Mouse (Mus musculus) cerebellum, adult 9-10 months (tissue): ENCODE data around the gene Trim41.
"Not testable (repeated sequence)": the region's sequence is repeated elsewhere in the genome, so short reads cannot be mapped to it uniquely, and the experiment has no call there.

Source experiments
- DNase-seq: peaks from one replicate; pipeline ENCODE4 v3.0.0; 2022

Trim41 gene

DNA sequence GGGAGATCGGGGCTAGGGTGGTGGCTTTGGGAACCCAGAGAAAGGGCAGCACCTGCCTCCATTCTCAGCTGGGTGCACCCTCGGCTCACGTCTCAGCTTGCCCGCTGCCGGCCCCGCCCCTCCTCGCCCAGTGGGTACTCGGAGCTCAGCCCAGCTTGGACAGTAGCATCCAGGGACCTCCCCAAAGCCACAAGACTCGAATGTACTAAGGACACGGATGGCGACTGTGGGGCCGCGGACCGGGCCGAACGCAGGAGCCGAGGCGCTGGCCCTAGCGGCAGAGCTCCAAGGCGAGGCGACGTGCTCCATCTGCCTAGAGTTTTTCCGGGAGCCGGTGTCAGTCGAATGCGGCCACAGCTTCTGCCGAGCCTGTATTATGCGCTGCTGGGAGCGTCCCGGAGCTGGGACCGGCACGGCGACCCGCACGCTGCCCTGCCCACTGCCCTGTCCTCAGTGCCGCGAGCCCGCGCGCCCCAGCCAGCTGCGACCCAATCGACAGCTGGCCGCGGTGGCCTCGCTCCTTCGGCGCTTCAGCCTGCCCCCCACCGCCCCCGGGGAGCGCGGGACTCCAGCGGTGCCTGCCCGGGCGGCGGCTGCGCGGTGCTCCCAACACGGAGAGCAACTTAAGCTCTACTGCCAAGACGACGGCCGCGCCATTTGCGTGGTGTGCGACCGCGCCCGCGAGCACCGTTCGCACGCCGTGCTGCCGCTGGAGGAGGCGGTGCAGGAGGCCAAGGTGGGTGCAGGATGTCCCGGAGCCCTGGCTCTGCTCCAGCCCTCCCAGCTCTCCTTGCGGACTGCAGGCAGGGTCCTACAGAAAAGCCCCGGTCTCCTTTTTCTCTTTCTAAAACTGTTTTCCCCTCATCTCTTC, 20.4 kb upstream of the Trim41 start:
- peak; percentile 77 for DNase-seq

DNA sequence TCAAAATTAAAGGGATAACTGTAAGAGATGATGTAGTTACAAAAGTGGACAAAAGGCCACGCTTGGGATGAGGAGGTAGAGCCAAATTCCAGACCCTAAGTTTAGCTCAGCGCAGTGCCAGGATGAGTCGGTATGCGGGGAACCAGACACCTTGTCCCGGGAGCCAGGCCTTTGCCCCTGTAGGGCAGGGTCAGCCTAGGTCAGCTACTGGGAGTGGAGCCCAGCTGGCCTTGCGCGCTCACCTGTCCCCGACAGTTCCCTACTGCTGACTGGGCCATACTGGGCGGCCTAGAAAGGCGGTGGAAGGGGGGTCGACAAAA, 19.8 kb upstream of the Trim41 start:
- no peak for DNase-seq

DNA sequence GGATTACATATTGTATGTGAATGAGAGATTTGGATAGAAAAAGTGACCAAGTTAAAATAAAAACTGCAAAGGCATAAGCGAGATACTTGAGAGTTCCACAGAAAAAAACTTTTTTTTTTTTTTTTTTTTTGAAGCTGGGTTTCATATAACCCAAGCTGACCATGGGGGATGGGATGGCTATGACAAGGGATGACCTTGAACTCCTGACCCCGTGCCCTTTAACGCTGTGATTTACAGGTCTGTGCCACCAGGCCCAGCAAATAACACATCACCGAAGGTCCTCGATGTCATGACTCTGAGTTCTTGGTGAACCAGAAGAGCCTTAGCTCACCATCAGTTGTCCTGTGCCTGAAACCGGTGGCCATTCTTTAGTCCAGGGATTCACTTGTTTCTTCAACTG, 18.8 kb upstream of the Trim41 start:
- DNase-seq: no peak

DNA sequence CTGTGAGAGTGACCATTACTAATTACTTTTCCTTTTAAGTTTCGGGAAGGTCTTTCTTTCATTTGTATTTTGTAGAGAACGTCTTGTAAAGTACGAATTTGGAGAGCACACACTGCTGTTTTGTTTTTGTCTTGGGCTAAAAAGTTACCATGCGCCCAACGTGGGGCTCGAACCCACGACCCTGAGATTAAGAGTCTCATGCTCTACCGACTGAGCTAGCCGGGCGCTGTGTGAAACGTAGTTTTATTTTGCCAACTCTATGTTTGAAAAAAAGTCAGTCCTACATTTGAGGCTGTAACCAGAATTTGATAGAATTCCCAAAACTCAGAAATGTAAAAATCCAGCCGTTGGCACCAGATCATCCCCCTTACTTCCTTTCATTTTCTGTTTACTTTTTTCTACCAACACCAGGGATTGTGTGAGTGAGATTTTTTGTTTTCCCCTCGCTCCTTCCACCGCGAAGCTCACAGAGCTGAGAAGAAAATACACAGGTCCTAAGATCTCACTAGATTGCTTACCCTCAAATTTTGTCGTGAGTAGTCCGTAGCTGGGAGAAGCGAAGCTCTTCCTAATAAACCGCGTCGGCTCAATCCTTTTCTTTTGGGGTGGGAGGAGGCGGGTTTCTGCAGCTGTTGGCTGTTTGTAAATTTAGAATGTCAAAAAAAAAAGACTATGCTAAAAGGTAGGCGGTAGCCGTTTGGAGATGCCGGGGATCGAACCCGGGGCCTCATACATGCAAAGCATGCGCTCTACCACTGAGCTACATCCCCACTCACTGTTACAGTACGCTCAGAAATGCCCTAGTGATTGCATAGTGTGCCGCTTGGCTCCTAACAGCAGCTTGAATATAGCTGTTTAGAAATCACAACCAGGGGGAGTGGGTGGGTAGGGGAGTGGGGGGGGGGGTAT, 16.8 kb upstream of the Trim41 start:
- peak; percentile 93 for DNase-seq

DNA sequence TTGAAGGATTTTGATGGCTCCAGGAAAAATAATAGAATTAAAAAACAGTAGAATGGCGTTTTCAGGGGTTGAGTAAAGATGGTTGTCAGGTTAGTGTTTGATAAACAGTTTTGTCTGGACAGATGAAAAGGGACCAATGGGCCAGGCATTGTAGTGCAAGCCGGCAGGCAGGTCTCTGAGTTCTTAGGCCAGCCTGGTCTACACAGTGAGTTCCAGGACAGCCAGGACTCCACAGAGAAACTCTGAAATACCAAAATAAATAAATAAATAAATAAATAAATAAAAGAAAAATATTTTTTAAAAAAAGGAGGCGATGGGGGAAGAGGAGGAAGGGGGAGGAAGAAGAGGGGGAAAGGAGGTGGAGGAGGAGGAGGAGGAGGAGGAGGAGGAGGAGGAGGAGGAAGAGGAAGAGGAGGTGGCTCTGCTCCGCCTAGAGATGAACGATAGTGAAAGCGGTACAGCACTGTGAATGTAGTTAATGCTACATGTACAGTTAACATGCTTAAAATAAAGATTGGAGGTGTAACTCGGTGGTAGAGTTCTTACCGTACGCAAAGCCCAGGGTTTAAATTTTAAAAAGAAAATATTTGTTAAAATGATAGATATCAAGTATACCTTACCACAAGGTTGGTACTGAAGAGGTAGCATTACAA, 16.1 kb upstream of the Trim41 start:
- DNase-seq: no peak

DNA sequence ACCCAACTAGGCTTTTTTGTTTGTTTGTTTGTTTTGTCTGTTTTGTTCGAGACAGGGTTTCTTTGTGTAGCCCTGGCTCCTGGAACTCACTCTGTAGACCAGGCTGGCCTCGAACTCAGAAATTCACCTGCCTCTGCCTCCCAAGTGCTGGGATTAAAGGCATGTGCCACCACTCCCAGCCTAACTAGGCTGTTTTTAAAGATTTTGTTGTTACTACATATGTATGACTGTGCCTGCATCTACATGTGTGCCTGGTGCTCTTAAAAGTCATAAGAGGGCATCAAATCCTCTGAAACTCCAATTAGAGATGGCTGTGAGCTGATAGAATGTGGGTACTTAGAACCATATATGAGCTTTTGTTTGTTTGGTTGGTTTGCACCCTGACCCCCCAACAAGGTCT, 14.1 kb upstream of the Trim41 start:
- no peak for DNase-seq

DNA sequence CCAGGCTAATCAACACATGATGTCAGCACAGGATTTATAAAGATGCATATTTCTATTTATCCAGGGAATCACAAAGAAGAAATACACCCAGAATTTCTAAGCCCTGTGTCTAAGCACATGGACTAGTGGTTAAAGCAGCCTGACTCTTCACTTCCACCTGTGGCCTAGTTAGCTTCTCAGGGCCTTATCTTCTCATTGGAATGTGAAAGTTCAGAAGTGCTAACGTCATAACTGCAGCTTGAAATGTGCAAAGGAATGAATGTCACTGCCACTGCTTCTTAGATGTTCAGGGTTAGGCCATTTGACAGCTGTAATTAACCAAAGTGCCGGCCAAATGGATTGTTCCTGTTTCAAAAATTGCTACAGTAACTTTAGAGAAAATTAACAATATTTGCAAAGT, 13.1 kb upstream of the Trim41 start:
- DNase-seq: no peak

DNA sequence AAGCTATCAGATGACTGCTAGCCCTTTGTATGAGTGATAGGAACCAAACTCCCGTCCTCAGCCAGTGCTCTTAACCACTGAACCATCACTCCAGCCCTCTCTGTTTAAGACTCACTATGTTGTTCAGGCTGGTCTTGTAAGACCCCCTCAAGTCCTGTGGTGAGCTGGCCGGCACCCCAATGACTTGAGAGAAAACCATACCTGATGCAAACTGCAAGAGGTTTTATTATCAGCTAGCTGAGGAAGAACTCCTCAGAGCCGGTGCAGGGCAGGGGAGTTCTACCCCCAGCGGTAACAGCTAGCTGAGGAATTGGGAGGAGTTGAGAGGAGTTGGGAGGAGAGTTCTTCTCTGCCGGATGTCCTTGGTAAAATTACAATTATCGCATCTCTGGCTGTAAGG, 10.8 kb upstream of the Trim41 start:
- no peak for DNase-seq

DNA sequence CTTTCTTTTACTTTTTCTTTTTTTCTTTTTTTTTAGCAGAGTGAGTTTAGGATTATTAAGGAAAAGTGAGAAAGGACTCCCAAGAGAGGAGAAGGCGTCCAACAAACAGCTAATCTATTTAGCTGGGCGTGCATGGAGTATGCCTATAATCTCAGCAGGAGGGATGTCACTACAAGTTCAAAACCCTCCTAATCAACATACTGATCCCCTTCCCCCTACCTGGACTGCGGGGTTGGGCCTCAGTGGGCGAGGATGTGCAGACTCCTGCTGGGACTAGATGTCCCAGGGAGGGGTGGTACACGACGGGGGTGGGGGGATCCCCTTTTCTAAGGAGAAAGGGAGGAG, 9.6 kb upstream of the Trim41 start:
- DNase-seq: no peak

DNA sequence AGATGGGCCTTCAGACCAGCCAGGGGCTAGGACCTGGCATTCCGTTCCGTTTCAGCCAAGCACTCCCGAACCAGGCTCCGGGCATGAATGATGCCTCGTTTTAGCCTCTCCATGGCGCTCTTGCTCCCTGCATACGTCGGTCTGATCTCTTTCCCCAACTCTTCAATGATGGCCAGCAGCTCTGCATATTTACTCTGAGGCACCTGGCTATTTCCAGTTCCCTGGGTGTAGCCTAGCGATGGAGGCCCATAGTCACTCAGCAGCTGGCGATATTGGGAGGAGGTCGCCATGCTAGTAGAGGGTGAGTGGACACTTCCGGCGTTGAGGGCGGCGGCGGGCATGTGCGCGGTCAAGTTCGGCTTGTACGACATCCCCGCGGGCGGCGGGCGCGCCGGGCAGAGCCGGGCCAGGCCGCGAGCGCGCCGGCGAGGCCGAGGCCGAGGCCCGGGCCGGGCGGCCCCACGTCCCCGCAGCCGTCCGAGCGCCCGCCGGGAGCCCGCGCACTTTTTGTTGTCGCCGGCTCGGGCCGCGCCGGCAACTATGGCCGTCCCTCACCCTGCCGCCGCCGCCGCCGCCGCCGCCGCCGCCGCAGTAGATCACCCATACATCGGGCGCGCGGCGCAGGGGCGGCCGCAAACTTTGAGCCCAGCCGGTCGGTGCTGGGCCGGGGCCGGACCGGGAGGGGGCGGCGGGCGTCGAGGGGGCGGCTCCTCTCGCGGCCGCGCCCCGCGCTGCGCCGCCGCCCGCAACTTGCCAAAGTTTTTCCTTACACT, 9.0 kb upstream of the Trim41 start, which contains the start of the genes Trim7 and Gm12184:
Gene Trim7 (plus strand): TSS at position 162 of the 773 bp plus-strand sequence.
Gene Gm12184 (minus strand): TSS at position 677 of the 773 bp plus-strand sequence.
- DNase-seq: not testable (repeated sequence)

DNA sequence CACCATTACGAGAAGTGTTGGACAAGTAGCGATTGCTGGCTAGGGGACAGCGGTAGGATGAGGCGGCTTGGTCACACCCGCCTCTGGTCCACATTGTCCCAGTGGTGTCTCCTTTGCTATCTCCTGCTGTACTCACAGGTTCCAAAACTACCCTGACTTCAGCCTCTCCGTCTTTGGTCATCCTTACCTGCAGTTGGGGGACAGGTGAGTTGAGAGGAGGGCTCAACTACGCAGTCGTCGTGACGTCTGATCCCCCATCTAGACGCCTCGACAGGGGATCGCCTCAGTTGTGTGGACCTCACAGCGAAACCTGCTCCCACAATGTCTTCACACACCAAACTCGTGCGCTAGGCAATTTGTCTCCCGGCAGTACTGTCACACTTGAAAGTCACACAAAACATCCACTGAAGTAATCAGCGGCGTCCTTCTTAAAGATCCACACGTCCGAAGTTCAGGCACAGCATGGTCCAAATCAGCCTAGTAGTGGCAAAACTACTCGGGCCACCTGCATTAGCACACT, 7.2 kb upstream of the Trim41 start:
- DNase-seq: no peak

DNA sequence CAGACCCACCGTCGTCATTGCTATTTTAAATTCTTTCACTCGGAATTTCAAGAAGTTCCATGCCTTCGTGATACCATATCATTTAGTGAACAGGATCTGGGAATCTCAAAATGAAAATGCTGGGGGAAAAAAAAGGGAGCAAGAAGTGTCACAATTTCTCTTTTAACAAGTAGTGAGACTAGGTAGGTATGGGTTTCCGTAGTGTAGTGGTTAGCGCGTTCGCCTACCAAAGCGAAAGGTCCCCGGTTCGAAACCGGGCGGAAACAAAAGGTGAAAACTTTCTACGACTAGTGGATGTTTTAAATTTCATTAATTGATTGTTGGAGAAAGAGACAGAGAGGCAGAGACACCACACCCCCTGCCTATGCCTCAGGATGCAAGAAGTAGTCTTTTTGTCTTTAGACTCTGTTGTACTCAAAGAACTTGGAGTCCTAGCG, 6.4 kb upstream of the Trim41 start:
- peak; percentile 73 for DNase-seq

DNA sequence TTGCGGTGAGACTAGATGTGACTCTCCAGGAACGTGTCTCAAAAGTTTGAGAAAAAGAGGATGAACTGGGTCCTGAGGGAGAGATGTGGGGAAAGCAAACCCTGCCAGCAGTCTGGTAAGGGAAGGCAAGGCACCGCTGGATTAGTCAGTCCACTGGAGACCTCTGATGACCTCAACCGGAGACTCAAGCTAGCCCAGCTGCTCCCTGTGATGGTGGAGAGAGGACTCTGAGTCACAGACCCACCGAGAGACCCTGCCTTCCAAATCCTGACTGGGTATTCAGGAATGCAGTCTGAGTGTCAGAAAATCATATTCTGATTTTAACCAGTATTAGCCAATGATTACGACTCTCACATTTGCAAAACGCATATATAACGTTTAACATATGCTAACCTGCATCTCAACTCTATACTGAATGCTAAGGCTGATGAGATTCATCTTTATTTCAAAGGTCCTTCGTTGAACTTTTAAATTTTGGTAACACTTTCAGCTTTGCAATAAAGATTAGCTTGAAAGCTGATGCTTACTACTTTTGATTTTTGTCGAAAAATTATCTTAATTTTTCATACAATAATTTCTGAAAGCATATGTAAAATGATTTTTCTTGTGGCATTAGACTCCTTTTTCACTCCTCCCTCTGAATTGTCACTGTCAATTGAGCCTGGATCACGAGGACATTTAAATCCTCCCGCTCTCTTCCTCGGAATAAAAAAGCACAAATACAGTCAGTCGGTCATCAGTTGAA, 5.8 kb upstream of the Trim41 start:
- DNase-seq: no peak

DNA sequence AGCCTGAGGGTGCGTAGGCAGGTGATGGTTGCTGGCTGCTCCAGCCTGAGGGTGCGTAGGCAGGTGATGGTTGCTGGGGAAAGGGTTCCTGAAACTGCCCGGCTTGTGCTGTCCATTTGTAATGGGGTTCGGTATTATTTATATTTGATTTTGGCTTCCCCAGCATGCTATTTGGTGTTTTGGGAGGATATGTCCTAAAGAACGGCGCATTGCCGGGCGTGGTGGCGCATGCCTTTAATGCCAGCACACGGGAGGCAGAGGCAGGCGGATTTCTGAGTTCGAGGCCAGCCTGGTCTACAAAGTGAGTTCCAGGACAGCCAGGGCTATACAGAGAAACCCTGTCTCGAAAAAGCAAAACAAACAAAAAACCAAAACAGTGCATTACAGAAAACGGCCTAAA, 4.1 kb upstream of the Trim41 start:
- not testable (repeated sequence) for DNase-seq

DNA sequence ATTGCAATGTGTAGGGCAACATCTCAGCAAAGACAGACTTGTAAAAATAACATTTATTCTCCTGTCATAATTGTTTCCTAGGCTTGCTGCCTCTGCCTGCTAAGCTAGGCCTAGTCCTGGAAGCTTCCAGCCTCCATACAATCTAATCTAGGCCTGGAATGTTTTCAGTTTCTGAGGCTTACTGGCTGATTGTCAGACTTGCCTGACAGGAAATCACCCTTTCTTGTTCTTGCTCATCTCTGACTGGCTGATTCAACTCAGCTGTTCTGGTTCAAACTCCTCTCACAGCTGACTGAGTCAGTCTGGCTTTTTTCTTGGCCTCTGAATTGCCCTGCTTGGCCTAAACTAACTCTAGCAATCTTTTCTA, 3.1 kb upstream of the Trim41 start:
- no peak for DNase-seq

DNA sequence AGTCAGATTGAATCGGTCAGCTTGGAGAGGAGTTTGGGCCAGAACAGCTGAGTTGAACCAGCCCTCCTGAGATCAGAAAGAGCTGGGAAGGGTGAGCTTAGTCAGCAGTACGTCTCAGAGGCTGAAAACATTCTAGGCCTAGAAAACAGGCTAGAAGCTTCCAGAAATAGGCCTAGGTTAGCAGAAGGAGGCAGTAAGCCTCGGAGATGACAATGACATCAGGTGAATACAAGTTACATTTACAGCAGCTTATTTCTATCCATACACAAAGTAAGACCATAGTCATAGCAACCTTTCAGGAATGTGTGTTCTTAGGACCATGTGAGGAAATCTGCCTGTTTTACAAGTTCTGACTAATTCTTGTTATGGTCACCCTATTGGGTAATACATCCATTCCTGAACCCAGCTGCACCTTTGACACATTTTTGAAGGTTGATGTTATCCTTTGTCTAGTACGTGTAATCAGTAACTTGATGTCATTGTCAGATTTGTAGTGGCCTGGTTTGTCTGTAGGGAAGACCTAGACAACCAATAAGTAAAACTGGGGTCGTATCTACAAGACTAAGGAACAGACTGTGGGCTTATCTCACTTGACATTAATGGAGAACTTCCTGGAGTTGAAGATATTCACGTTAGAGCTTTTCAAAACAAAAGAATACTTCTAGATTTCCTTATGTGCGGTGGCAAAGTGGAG, 2.6 kb upstream of the Trim41 start:
- DNase-seq: no peak

DNA sequence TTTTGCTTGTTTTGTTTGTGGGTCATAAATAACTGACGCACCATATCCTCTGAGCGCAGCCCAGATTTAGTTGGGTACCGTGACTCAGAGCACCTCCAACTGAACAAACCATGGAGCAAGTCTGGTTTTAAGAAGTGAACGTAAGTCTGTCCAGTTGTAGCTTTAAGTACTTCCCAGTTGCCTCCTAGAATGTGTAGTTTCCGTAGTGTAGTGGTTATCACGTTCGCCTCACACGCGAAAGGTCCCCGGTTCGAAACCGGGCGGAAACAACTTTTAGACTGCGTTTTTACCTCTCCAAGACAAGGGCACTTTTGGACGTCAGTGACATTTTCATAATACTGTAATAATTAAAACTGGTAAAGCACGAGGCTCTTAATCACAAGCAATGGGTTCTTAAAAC, 1.2 kb upstream of the Trim41 start:
- DNase-seq: peak; percentile 94

DNA sequence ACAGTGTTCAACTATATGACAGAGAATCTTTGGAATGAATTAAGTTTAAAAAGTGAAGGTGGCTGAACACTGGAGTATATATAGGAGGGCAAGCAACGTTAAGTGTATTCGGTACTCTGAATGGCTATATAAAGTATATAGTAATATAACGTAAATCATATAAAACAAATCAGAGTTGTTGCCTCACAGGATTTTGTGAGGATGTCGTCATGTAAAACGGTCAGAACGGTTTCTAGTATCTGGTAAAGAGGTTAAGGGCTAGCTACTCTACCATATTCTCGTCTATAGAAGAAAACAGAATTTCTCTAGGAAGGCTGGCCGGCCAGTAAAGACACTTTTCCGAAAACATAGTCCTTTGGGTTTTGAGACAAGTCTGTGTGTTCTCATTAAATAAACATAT, 641 bp upstream of the Trim41 start:
- no peak for DNase-seq

DNA sequence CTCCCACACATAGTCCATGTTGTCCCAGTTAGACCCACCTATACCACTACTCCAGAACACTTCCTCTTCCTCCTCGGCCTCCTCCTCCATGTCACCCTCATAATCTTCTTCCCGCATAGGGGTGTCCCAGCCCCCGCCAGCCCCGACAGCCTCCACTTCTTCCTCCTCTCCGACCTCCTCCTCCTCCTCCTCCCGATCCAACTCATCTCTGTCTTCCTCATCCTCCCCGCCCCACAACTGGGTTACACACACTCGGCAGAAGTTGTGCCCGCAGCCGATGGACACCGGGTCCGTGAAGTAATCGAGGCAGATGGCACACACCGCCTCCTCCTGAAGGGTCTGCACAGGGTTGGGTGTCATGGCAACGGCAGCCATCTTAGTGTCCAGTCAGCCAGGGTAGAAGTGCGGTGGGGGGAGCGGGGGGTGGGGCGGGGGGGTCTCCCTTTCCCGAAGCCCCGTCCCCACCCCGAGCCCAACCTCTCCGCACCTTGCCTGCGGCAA, 822 bp downstream of the Trim41 start:
- peak; percentile 77 for DNase-seq

DNA sequence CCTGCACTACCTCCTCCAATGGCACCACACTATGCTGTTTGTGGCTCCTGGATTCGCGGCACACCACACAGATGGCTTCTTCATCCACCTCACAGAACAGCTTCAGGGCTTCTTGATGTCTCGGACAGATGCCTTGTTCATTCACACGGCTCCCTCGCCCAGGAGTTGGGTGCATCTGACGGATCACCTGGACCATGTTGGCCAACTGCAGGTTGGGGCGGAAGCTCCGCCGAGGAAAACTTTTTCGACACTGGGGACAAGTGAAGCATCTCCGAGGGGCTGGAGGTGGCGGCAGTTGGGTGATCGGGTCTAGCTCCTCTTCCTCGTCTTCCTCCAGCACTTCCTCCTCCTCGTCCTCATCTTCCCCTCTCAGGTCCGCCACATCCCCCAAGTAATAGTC, 1.3 kb downstream of the Trim41 start:
- DNase-seq: peak; percentile 57

DNA sequence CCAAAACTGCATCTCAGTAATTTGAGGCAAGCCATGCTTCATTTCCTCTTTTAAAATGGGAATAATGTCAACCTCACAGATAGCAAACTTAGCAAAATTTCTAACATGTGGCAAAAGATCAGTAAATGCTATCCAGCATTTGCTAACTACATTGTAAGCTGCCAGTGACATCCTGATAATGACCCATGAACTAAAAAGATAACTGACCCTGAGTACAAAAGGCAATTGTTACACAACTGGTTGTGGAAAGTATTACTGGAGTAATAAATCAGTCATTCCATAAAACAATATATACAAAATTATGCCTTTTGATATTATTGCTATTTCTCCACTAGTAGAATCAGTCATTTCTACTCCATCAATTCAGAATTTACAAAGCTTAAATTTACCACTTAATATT, 3.4 kb downstream of the Trim41 start:
- no peak for DNase-seq
